Mouse (Mus musculus) mature B cell (primary cell): ENCODE data around the gene Gm49387.

Experiments
- in situ Hi-C: fragments of 300-500 bp; cut with MboI; formaldehyde crosslinking; loops from 2 replicates; pipeline ENCODE4 v1.14.3; 2019

The Gm49387 gene

DNA sequence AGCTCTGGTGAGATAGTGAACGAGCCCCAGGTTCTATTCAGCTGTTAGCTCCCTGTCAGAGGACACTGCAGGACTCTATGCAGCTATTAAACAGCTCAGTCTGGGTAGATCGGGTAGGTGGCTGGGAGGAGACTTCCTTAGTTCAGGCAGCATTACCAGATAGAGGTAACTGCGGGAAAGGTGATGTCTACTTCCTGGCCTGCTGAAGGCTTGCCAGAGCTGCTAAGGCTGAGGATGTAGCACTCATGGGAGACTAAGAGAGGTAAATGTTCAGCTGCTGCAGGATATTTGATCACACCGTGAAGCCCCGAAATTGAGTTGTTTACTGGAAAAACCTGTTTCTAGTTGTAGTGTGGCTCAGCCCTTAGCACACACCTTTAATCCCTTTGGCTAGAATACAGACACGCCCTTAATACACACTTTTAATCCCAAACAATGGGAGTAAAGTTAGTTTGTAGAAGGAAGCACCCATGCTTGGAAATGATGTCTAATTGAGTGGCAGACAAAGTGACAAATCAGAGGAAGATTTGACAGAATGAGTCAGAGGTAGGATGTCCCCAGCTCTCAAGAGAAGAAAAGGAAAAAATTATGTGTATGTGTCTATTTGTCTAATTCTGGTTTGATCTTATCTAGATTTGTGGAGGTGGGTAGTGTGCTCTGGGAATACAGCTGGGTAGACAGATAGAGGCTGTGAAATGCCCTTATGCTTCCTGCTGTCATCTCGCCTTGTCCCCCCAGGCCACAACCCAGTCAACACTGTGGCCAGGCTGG lies 115.5 kb downstream of the Gm49387 start:
- in situ Hi-C loops: no loop called here

DNA sequence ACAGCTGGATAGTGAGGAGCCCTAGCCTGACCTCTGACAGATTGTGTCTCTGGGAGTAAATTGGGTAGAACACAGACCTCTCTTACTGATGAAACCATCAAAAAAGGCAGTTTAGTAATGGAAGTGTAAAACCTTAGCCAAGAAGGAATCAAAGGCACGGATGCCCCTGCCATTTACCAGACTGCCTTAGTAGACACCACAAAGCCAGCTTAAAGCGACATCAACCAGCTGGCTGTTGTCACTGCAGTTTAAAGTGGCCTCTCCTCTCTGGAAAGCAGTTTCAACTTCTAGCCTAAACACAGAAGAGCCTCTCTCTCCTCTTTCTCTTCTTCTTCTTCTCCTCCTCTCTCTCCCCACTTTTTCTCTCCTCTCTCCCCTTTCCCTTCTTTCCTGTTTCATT lies 119.4 kb downstream of the Gm49387 start:
- in situ Hi-C loops: no loop called here

- in situ Hi-C loops: no loop called here
Measured at GRCm38 (mm10) chr14:31519165-31519564, 121.5 kb downstream of the Gm49387 start.

- in situ Hi-C loops: no loop called here
Measured at GRCm38 (mm10) chr14:31515895-31516294, 124.8 kb downstream of the Gm49387 start.

DNA sequence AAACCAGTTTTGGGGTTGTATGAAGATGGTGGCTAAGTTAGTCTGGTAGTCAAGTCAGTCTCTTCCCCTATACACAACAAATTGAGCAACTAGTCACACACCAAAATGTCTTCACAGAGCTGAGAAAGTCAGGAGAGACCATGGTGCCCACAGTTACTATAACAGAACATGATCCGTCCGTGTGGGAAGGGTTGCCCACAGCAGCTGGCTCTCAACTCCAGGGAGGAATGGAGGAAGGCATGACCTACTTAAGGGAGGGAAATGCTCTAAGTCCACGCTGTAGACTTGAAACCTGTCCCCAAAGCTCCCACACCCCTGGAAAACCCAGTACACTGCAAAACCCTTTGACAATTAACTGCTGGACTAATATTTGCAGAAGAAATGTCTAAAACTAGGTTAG lies 130.4 kb downstream of the Gm49387 start:
- in situ Hi-C loops: no loop called here

DNA sequence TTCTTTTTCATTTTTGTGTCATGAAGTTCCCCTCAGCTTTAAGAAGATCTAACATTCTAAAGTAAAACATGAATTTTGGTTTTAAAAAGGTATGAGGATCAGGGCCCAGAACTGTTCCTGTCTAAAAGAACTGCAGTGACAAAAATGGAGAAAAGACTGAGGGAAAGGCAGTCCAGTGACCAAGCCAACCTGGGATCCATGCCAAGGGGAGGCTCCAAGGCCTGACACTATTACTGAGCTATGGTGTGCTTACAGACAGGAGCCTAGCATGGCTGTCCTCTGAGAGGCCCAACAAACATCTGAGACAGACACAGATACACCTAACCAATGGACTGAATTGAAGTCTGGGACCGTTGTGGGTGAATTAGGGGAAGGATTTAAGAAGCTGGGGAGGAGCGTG lies 130.8 kb downstream of the Gm49387 start:
- in situ Hi-C loops: no loop called here

DNA sequence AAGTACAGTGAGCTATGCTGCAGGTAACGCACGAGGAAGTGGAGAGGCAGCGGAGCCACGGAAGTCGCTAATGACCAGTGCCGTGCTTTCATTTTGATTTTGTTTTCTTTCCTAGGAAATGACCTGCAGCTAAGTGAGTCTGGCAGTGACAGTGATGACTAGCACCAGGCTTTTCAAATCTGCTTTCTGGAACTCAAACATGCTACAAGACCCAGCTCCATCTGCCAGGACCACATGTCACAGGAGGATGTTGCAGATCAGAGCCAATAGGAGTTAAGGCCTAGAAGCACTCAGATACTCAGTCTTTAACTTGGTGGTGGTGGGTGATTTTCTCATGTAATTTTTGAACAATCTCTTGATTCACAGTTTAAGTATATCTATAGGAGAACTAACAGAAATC lies 134.2 kb downstream of the Gm49387 start:
- in situ Hi-C loops: no loop called here

DNA sequence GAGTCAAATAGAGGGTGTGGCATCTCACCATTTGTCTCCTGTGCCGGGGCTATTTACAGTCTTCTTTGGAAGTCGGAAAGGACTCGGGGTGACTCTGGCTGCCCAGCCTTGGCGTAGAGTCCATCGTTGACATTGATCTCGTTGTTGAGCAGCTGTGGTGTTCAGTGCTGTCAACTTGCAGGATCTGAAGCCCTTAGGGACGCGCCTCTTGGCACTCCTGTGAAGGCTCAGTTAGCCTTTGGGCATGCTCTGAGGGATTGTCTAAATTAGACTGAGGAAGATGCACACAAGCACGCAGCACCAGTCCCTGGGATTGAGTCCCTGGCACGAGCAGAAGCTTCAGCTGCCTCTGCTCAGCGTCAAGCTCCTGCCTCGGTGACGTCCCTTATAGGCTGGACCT lies 137.3 kb downstream of the Gm49387 start:
- in situ Hi-C loops: no loop called here
